ENCODE assay signal across 20 mouse cellular contexts in genomic region chr7:57532676-57533075, GRCm38 (mm10). TPM values are rescaled to one million over a fixed set of nuclear protein-coding genes. Genes with fewer than 3 reads are reported as not detected.
DNase-seq lines count a peak whose midpoint lies in the region; ATAC-seq lines count a peak whose summit lies in the region.
"Had no signal": no experiment of that assay in that cellular context is flagged by ENCODE, and none has a peak within 500 bp of the region (broad histone marks: within the 10 kb centered on the region; RNA-seq: fewer than 3 reads in every experiment).

No protein-coding gene starts in this region.

- 26% methylated on average over 10 of the region's 10 CpGs for WGBS in kidney, embryonic 14.5 days
- WGBS in kidney, embryonic 15.5 days = 23% methylated on average over 10 of the region's 10 CpGs

- ATAC-seq in kidney, embryonic 14.5 days (ENCODE audit: low FRiP score, low TSS enrichment) = peak; percentile 75; the same call in 1 of the 2 replicates
- ATAC-seq in kidney, embryonic 15.5 days (replicated peaks; ENCODE audit: low FRiP score) = peak; percentile 76
- ATAC-seq: activated CD4-positive, CD25-positive, alpha-beta regulatory T cell, adult 4 months; CD4-positive, CD25-positive, alpha-beta regulatory T cell, adult 4 months; Patski had no signal

- no peak overlapping the region for H3K27ac ChIP-seq in kidney, embryonic 14.5 days (ENCODE audit: low read depth, low read length)
- H3K27ac ChIP-seq in kidney, embryonic 15.5 days = no peak overlapping the region

- H3K27me3 ChIP-seq in kidney, embryonic 14.5 days (ENCODE audit: control insufficient read depth, insufficient read depth, low read length) = no peaks in the 10 kb centered on the region
- no peaks in the 10 kb centered on the region for H3K27me3 ChIP-seq in kidney, embryonic 15.5 days
- H3K27me3 ChIP-seq: CH12.LX, Patski had no signal

- H3K9me3 ChIP-seq in kidney, embryonic 14.5 days (ENCODE audit: control insufficient read depth, low read length) = no peaks in the 10 kb centered on the region
- no peaks in the 10 kb centered on the region for H3K9me3 ChIP-seq in kidney, embryonic 15.5 days (replicated peaks)

- H3K4me1 ChIP-seq in kidney, embryonic 14.5 days (ENCODE audit: control insufficient read depth, insufficient read depth, low read length) = no peaks in the 10 kb centered on the region; the same call in 1 of the 2 replicates
- no peaks in the 10 kb centered on the region for H3K4me1 ChIP-seq in kidney, embryonic 15.5 days

- no peak for DNase-seq in kidney, postnatal 36 days
- no peak for DNase-seq in kidney, adult 9 months
- DNase-seq: adrenal gland, adult 2 months; adrenal gland, adult 8-10 months; adrenal gland, postnatal 10 days; adrenal gland, postnatal 14 days; adrenal gland, postnatal 25 days; adrenal gland, postnatal 36 days; B cell, adult 2 months; cerebellum, adult 11 months; cerebellum, adult 11-12 months; cerebellum, adult 18-20 months had no signal

- no peak overlapping the region for H3K4me2 ChIP-seq in kidney, embryonic 14.5 days (replicated peaks; ENCODE audit: low read depth, low read length)
- no peak overlapping the region for H3K4me2 ChIP-seq in kidney, embryonic 15.5 days

- H3K4me3 ChIP-seq in kidney, embryonic 14.5 days (ENCODE audit: low read length) = no peak overlapping the region
- no peak overlapping the region for H3K4me3 ChIP-seq in kidney, embryonic 15.5 days (replicated peaks)

- H3K36me3 ChIP-seq in kidney, embryonic 14.5 days (ENCODE audit: control insufficient read depth, insufficient read depth, low read length) = no peaks in the 10 kb centered on the region
- H3K36me3 ChIP-seq in kidney, embryonic 15.5 days = no peaks in the 10 kb centered on the region
- H3K36me3 ChIP-seq: G1E had no signal

- no peak overlapping the region for H3K9ac ChIP-seq in kidney, embryonic 14.5 days (ENCODE audit: low read depth, low read length)
- no peak overlapping the region for H3K9ac ChIP-seq in kidney, embryonic 15.5 days

RNA-seq across cellular contexts. Expression of gene Gabra5, which starts 22.8 kb away (rescaled TPM):
- polyA plus RNA-seq in kidney, embryonic 14.5 days (2014; fragmentation: Nextera tagmentation; extraction: Ambion mirVana) = 0.26 and 0.43 TPM in 2 replicates
- polyA plus RNA-seq in kidney, embryonic 15.5 days (2015; fragmentation: Nextera tagmentation; extraction: Ambion mirVana) = 0.29 and 0.31 TPM in 2 replicates
- polyA plus RNA-seq: activated CD4-positive, CD25-positive, alpha-beta regulatory T cell, adult 4 months; adrenal gland, adult 2 months; C2C12; CD4-positive, CD25-positive, alpha-beta regulatory T cell, adult 4 months; G1E; Patski had no signal
